Mouse (Mus musculus): ENCODE measurements around the gene 9630041A04Rik. TPM values are rescaled to one million over a fixed set of nuclear protein-coding genes. Genes with fewer than 3 reads are reported as not detected.

Gene 9630041A04Rik
- polyA plus RNA-seq, 1 experiment from 2014 or later, result not detected

DNA sequence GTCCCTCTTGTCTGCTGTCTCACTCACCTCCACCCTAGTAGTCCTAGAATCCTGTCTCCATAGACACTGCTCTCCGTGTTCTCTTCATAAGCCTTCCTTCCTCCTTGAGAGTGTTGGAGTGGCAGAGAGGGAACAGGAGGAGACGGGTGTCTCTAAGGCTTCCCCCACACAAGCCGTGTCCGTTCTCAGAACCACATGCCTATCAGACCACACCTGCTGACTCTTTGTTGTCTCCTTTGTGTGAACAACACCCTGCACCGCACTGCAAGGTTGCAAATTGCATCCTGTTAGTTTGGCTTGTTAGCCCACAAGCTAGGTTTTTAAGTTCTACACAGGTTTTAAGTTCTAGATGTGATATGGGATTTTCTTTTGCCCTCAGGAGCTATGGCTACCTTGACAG, 57.7 kb downstream of the 9630041A04Rik start:
- Histone ChIP-seq H3K9me3 (no peaks in the 10 kb centered on the region), H3K27ac (replicated peaks) (no peak overlapping the region), H3K4me1 (peaks cover 5% of the 10 kb centered on the region; the same call in 1 of the 2 replicates), H3K4me3 (no peak overlapping the region), H3K9ac (no peak overlapping the region), H3K36me3 (no peaks in the 10 kb centered on the region), H3K4me2 (no peak overlapping the region), H3K27me3 (replicated peaks) (no peaks in the 10 kb centered on the region)
- WGBS, result 80% methylated on average over 5 of the region's 5 CpGs
- ATAC-seq (ENCODE audit: extremely low read depth, insufficient number of reproducible peaks, low FRiP score, low TSS enrichment), result no peak

DNA sequence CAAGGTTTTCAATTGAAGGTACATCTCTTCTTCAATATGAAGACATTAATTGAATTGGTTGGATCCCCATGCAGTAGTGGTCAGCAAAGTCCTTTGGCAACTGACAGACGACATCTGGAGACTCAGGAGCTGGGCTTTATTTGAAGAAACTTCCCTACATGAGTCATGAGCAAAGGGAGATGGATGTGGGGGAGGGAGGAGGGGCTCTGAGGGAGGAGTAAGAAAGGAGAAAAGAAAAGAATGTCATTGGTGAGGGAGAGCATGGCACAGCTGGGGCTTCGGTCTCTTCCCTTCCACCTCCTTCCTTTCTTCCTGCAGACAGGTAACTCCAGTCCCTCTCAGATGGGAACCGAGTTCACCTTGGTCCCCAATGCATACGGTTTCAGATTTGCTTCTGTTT, 61.2 kb downstream of the 9630041A04Rik start:
- ATAC-seq (ENCODE audit: extremely low read depth, insufficient number of reproducible peaks, low FRiP score, low TSS enrichment), result no peak
- 72% methylated on average over 4 of the region's 4 CpGs for WGBS

DNA sequence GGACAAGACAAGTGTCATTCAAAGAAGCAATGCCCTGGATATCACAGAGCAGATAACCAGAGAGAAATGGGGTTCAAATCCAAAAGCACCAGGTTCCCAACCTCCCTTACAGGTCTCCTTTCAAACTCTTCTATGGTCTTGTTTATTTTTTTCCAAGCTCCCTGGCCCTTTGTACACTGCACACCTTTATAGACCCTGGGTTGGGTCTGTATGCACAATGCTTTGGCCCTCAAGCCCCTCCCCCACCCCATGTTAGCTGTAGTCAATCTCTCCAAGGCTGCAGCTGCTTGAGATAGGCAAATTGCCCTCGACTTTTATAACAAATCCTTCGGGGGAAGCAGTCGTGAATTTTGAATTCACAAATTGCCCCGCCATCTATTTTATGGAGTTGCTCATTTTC, 63.2 kb downstream of the 9630041A04Rik start:
- Histone ChIP-seq H3K36me3 (no peaks in the 10 kb centered on the region), H3K4me2 (no peak overlapping the region), H3K9ac (no peak overlapping the region), H3K4me3 (no peak overlapping the region), H3K27ac (replicated peaks) (no peak overlapping the region), H3K9me3 (no peaks in the 10 kb centered on the region), H3K4me1 (peaks cover 7% of the 10 kb centered on the region; the same call in 1 of the 2 replicates), H3K27me3 (replicated peaks) (no peaks in the 10 kb centered on the region)
- WGBS, result 48% methylated on average over 4 of the region's 4 CpGs
- no peak for ATAC-seq (ENCODE audit: extremely low read depth, insufficient number of reproducible peaks, low FRiP score, low TSS enrichment)

More for the DNA sequence above, 61.2 kb downstream of the 9630041A04Rik start:
- Histone ChIP-seq H3K27ac (replicated peaks) (no peak overlapping the region), H3K36me3 (no peaks in the 10 kb centered on the region), H3K9ac (no peak overlapping the region), H3K4me2 (no peak overlapping the region), H3K4me3 (no peak overlapping the region), H3K27me3 (replicated peaks) (no peaks in the 10 kb centered on the region), H3K4me1 (peaks cover 7% of the 10 kb centered on the region; the same call in 1 of the 2 replicates), H3K9me3 (no peaks in the 10 kb centered on the region)

DNA sequence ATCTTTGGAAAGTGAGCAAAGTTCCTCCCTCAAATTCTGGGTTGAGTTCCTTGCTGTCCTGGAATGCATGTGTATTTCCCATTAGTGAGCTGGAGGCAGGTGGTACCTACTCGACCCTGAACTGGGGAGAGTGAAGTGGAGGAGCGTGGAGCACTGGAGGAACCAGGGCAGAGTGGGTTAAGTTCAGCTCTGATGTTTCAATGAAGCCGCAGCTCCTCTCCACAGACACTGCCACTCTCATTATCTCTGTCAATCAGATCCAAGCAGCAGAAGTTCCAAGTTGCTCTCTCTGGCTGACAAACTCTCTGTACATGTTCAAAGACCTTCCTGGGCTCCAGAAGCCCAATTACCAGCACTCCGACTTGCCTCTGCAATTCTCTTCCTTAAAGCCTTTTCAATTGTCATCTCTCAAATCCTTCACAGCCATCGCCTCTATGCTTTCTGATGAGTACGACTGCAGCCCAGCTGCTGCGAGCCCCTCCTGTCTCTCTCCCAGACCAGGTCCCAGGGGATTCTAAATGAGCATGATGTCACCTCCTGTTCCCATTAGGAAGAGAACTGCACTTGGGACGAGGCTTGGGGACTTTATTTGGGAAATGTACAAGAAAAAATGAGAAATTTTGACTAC, 72.4 kb downstream of the 9630041A04Rik start:
- 56% methylated on average over 8 of the region's 8 CpGs for WGBS
- H3K9ac ChIP-seq, result no peak overlapping the region
- no peaks in the 10 kb centered on the region for H3K9me3 ChIP-seq
- H3K27ac ChIP-seq (replicated peaks), result no peak overlapping the region
- no peak overlapping the region for H3K4me2 ChIP-seq
- no peak overlapping the region for H3K4me3 ChIP-seq
- H3K36me3 ChIP-seq, result no peaks in the 10 kb centered on the region
- peaks cover 10% of the 10 kb centered on the region for H3K27me3 ChIP-seq (replicated peaks)
- H3K4me1 ChIP-seq, result no peaks in the 10 kb centered on the region
- no peak for ATAC-seq (ENCODE audit: extremely low read depth, insufficient number of reproducible peaks, low FRiP score, low TSS enrichment)

- Histone ChIP-seq H3K27me3 (replicated peaks) (peaks cover 10% of the 10 kb centered on the region), H3K4me3 (no peak overlapping the region), H3K36me3 (no peaks in the 10 kb centered on the region), H3K4me2 (no peak overlapping the region), H3K9me3 (no peaks in the 10 kb centered on the region), H3K27ac (replicated peaks) (no peak overlapping the region), H3K9ac (no peak overlapping the region), H3K4me1 (no peaks in the 10 kb centered on the region)
- no peak for ATAC-seq (ENCODE audit: extremely low read depth, insufficient number of reproducible peaks, low FRiP score, low TSS enrichment)
- WGBS, result 62% methylated on average over 8 of the region's 8 CpGs
Measured at GRCm38 (mm10) chr9:101934887-101935286, 73.2 kb downstream of the 9630041A04Rik start.

DNA sequence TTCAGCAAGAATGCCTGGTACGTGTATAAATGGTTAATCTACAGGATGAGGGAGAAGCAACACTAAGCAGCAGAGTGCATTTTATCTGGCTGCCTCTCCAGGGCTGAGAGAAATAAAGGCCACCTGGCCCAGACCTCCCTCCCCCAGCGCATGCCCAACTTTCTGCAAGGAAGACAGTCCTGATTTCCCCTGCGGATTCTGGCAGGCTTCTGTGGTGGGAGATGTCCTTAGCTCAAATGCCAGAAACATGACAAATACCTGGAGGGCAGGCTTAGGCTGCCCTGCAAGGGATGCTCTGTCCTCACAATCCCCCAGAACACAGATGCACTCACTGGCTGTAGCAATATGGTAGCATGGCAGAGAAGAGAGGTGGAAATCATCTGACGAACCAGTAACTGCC, 76.4 kb downstream of the 9630041A04Rik start:
- H3K4me1 ChIP-seq, result no peaks in the 10 kb centered on the region
- H3K27me3 ChIP-seq (replicated peaks), result peaks cover 10% of the 10 kb centered on the region
- no peaks in the 10 kb centered on the region for H3K9me3 ChIP-seq
- no peak overlapping the region for H3K4me3 ChIP-seq
- H3K27ac ChIP-seq (replicated peaks), result no peak overlapping the region
- H3K36me3 ChIP-seq, result no peaks in the 10 kb centered on the region
- ATAC-seq (ENCODE audit: extremely low read depth, insufficient number of reproducible peaks, low FRiP score, low TSS enrichment), result no peak
- WGBS, result 59% methylated on average over 4 of the region's 4 CpGs
- no peak overlapping the region for H3K4me2 ChIP-seq
- no peak overlapping the region for H3K9ac ChIP-seq

DNA sequence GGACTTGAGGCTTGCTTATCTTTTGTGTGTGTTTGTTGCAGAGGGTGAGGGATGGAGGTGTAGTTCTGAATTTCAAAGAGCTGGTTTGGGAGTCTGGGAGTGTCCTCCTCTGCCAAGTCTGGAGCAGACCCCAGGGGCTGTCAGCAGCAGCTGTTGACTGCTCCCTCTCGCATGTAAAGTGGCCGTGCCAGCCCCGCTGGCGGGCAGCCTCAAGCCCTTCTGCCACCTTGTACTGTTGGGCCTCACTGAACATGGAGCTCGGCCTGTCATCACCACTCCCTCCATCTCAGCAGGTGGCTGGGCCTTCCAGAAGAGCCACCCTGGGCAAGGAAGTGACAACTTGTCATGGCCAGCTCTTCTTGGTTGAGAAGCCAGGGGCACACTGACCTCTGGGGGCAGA, 77.4 kb downstream of the 9630041A04Rik start:
- 42% methylated on average over 5 of the region's 5 CpGs for WGBS
- Histone ChIP-seq H3K27ac (replicated peaks) (no peak overlapping the region), H3K4me3 (no peak overlapping the region), H3K9me3 (no peaks in the 10 kb centered on the region), H3K4me2 (no peak overlapping the region), H3K36me3 (no peaks in the 10 kb centered on the region), H3K27me3 (replicated peaks) (peaks cover 8% of the 10 kb centered on the region), H3K9ac (no peak overlapping the region), H3K4me1 (no peaks in the 10 kb centered on the region)
- no peak for ATAC-seq (ENCODE audit: extremely low read depth, insufficient number of reproducible peaks, low FRiP score, low TSS enrichment)

- Histone ChIP-seq H3K36me3 (no peaks in the 10 kb centered on the region), H3K27ac (replicated peaks) (no peak overlapping the region), H3K9me3 (no peaks in the 10 kb centered on the region), H3K27me3 (replicated peaks) (no peaks in the 10 kb centered on the region; the same call in 1 of the 2 replicates), H3K4me2 (no peak overlapping the region), H3K4me3 (no peak overlapping the region), H3K9ac (no peak overlapping the region), H3K4me1 (no peaks in the 10 kb centered on the region)
- no peak for ATAC-seq (ENCODE audit: extremely low read depth, insufficient number of reproducible peaks, low FRiP score, low TSS enrichment)
- WGBS, result 47% methylated on average over 3 of the region's 3 CpGs
Measured at GRCm38 (mm10) chr9:101940182-101940581, 78.5 kb downstream of the 9630041A04Rik start.

DNA sequence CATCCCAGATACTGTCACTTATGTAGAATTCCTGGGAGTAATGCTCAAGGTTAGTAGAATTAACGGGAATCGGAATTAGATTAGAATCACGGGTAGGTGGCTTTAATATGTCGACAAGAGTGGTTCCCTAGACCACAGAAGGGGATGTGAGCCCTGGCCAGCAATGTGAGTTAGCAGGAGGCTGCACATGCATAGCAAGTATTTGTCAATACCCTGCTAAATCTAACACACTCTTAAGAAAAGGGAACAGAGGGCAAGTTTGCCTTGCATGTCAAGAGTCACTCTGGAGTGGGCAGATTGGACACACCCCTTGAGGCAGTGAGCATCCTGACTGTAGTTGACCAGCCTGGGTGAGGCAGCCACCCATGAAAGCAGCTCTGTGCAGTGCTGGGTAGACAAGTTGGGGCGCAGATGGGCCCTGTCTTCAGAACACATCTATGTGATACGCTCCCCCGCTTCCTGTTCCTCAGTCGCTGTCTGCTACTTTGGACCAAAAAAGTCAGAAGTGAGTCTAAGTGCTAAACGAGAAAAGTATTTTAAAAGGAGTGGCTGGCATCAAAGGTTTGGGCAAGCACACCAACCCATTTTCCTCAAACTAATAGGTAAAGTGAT, 80.5 kb downstream of the 9630041A04Rik start:
- Histone ChIP-seq H3K36me3 (no peaks in the 10 kb centered on the region), H3K4me3 (no peak overlapping the region), H3K27ac (replicated peaks) (no peak overlapping the region), H3K27me3 (replicated peaks) (no peaks in the 10 kb centered on the region; the same call in 1 of the 2 replicates), H3K9ac (no peak overlapping the region), H3K4me2 (no peak overlapping the region), H3K9me3 (no peaks in the 10 kb centered on the region), H3K4me1 (no peaks in the 10 kb centered on the region)
- 77% methylated on average over 9 of the region's 9 CpGs for WGBS
- no peak for ATAC-seq (ENCODE audit: extremely low read depth, insufficient number of reproducible peaks, low FRiP score, low TSS enrichment)

DNA sequence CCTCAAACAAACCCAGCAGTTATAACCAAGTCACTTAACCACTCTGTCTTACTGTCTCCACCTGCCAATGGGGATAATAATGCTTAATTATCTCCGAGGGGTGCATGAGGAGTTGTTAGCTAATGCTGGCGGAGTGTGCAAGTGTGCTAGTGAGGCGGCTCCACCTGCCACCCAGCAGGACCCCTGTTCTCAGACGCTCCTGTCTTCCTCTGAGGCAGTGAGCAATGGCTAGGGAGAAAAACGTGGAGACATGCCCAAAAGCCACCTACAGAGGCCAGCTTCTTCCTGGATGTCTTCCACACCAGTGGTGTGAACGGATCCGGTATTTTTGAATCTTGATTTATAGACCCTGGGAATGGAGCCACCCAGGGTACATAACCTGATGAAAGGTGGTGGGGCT, 83.7 kb downstream of the 9630041A04Rik start:
- Histone ChIP-seq H3K27me3 (replicated peaks) (no peaks in the 10 kb centered on the region; the same call in 1 of the 2 replicates), H3K9me3 (no peaks in the 10 kb centered on the region), H3K36me3 (no peaks in the 10 kb centered on the region), H3K4me3 (no peak overlapping the region), H3K4me1 (no peaks in the 10 kb centered on the region), H3K4me2 (no peak overlapping the region), H3K27ac (replicated peaks) (no peak overlapping the region), H3K9ac (no peak overlapping the region)
- WGBS, result 67% methylated on average over 7 of the region's 7 CpGs
- ATAC-seq (ENCODE audit: extremely low read depth, insufficient number of reproducible peaks, low FRiP score, low TSS enrichment), result no peak

DNA sequence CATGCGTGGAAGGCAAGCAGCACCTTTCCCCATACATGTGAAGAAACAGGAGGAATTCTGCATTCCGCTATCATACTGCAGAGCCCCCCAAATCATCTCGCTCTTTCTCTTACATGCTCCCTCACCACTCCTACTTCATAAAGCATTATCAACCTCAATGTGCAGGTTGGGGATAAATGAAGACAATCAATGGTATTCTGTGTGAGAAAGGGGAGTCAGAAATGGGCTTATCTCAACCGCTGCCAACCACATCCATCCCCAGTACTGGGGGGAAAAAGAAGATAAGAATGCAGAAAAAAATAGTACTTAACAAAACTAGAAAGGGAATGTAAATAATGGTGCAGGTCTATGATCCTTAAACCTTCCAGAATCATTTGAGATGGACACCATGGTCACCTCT, 84.2 kb downstream of the 9630041A04Rik start:
- H3K27ac ChIP-seq (replicated peaks), result no peak overlapping the region
- H3K27me3 ChIP-seq (replicated peaks), result no peaks in the 10 kb centered on the region; the same call in 1 of the 2 replicates
- no peaks in the 10 kb centered on the region for H3K4me1 ChIP-seq
- no peaks in the 10 kb centered on the region for H3K9me3 ChIP-seq
- no peak overlapping the region for H3K9ac ChIP-seq
- H3K4me3 ChIP-seq, result no peak overlapping the region
- no peaks in the 10 kb centered on the region for H3K36me3 ChIP-seq
- no peak overlapping the region for H3K4me2 ChIP-seq
- 70% methylated on average over 4 of the region's 4 CpGs for WGBS
- ATAC-seq (ENCODE audit: extremely low read depth, insufficient number of reproducible peaks, low FRiP score, low TSS enrichment), result no peak

- Histone ChIP-seq H3K36me3 (no peaks in the 10 kb centered on the region), H3K27me3 (replicated peaks) (no peaks in the 10 kb centered on the region), H3K4me1 (no peaks in the 10 kb centered on the region), H3K4me2 (no peak overlapping the region), H3K9ac (no peak overlapping the region), H3K9me3 (no peaks in the 10 kb centered on the region), H3K4me3 (no peak overlapping the region), H3K27ac (replicated peaks) (no peak overlapping the region)
- ATAC-seq (ENCODE audit: extremely low read depth, insufficient number of reproducible peaks, low FRiP score, low TSS enrichment), result no peak
- 25% methylated on average over 3 of the region's 3 CpGs for WGBS
Measured at GRCm38 (mm10) chr9:101950101-101950500, 88.5 kb downstream of the 9630041A04Rik start.

Measured in heart, embryonic 13.5 days (tissue).